Mouse (Mus musculus): Measurements from ENCODE around the gene Aimp2.
A peak's percentile ranks its signal among the peaks of the same experiment; 100 is the strongest.

Aimp2 gene

GRCm38 (mm10) chr5:143902111-143902510, 7.5 kb downstream of the Aimp2 start:
- DNase-seq (ENCODE audit: low spot score): no peak

- DNase-seq (ENCODE audit: low spot score): no peak
These were observed 11.9 kb downstream of the Aimp2 start, which contains the start of gene Ankrd61 for GRCm38 (mm10) chr5:143897635-143898330. Ankrd61 (minus strand) TSS chr5:143897685.

- DNase-seq (ENCODE audit: low spot score): peak; percentile 38
These were observed 16.3 kb downstream of the Aimp2 start for GRCm38 (mm10) chr5:143893396-143893795.

GRCm38 (mm10) chr5:143892255-143892886, 17.3 kb downstream of the Aimp2 start:
- DNase-seq (ENCODE audit: low spot score): no peak

GRCm38 (mm10) chr5:143890741-143891140, 18.9 kb downstream of the Aimp2 start:
- DNase-seq (ENCODE audit: low spot score): no peak

- DNase-seq (ENCODE audit: low spot score): no peak
These were observed 24.4 kb downstream of the Aimp2 start for GRCm38 (mm10) chr5:143885274-143885673.

- no peak for DNase-seq (ENCODE audit: low spot score)
These were observed 35.1 kb downstream of the Aimp2 start for GRCm38 (mm10) chr5:143874571-143874970.

GRCm38 (mm10) chr5:143871547-143872169, 38.0 kb downstream of the Aimp2 start:
- DNase-seq (ENCODE audit: low spot score): no peak

Data from urinary bladder, postnatal 25 days (tissue).